31 mouse cellular contexts compared by ENCODE assay signal in the genomic region with DNA sequence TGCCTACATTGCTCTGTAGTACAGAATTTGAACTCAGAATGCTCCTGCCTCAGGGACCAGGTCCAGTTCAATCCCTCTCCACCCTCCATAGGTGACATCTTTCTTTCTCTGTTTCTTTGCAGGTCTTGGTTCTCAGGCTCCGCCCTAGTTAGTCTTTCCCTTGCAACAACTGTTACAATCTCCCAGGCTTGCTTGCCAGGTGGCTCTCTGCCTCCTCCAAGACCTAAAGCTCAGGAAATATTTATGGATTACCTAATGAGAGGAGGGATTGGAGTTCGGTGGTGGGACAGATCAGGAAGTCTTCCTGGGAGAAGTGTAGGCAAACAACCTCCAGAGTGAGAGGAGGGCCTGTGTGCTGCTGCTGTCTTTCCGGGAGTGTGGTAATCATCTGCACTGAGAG. TPM values are rescaled to one million over a fixed set of nuclear protein-coding genes. Genes with fewer than 3 reads are reported as not detected.
"Had no signal": no experiment of that assay in that cellular context is flagged by ENCODE, and none has a peak within 500 bp of the region (broad histone marks: within the 10 kb centered on the region; RNA-seq: fewer than 3 reads in every experiment).

No protein-coding gene starts in this region.

- H3K4me3 ChIP-seq: gastrocnemius, adult 2 months; heart, adult 2 months; heart, embryonic 13.5 days; heart, embryonic 15.5 days; hindbrain, embryonic 12.5 days; intestine, embryonic 15.5 days; layer of hippocampus, adult 2 months; left cerebral cortex, adult 2 months; limb, embryonic 10.5 days; limb, embryonic 12.5 days; liver, embryonic 13.5 days had no signal

- ATAC-seq: hindbrain, embryonic 16.5 days; inflammation-experienced regulatory T-cells, adult 6 months; intestine, embryonic 15.5 days had no signal

- H3K27me3 ChIP-seq: heart, embryonic 15.5 days; hindbrain, embryonic 12.5 days; intestine, embryonic 15.5 days; liver, embryonic 13.5 days had no signal

- H3K4me1 ChIP-seq: heart, embryonic 13.5 days; heart, embryonic 15.5 days; intestine, embryonic 15.5 days; limb, embryonic 10.5 days; limb, embryonic 12.5 days; liver, embryonic 13.5 days had no signal

- H3K4me2 ChIP-seq: heart, embryonic 11.5 days; heart, embryonic 13.5 days; heart, embryonic 15.5 days; hindbrain, embryonic 12.5 days; hindbrain, embryonic 14.5 days; intestine, embryonic 15.5 days; limb, embryonic 12.5 days; liver, embryonic 11.5 days; liver, embryonic 13.5 days had no signal

- H3K9me3 ChIP-seq: heart, embryonic 13.5 days; heart, embryonic 15.5 days; hindbrain, embryonic 12.5 days; intestine, embryonic 15.5 days; limb, embryonic 10.5 days; limb, embryonic 12.5 days; liver, embryonic 13.5 days had no signal

- H3K9ac ChIP-seq: heart, embryonic 13.5 days; heart, embryonic 15.5 days; hindbrain, embryonic 12.5 days; hindbrain, embryonic 14.5 days; intestine, embryonic 15.5 days; limb, embryonic 12.5 days; liver, embryonic 13.5 days had no signal

- DNase-seq: gastrocnemius, adult 2 months; gastrocnemius, postnatal 10 days; gastrocnemius, postnatal 25 days; heart, adult 11 months; heart, adult 2 months; heart, postnatal 14 days; heart, postnatal 36 days; kidney, adult 18-20 months; kidney, adult 8-10 months; kidney, postnatal 10 days; kidney, postnatal 25 days; kidney, postnatal 4 days; liver; liver, embryonic 13.5 days had no signal

- H3K27ac ChIP-seq: gastrocnemius, adult 2 months; heart, adult 2 months; heart, embryonic 13.5 days; heart, embryonic 15.5 days; hindbrain, embryonic 12.5 days; hindbrain, embryonic 14.5 days; intestine, embryonic 15.5 days; layer of hippocampus, adult 2 months; left cerebral cortex, adult 2 months; limb, embryonic 10.5 days; limb, embryonic 12.5 days; liver, embryonic 13.5 days had no signal

- H3K36me3 ChIP-seq: heart, embryonic 13.5 days; heart, embryonic 15.5 days; hindbrain, embryonic 12.5 days; intestine, embryonic 15.5 days; limb, embryonic 10.5 days; limb, embryonic 12.5 days; liver, embryonic 13.5 days had no signal

RNA-seq across cellular contexts. Expression of gene Krtdap, which starts 5.0 kb away (rescaled TPM):
- polyA plus RNA-seq: frontal cortex, adult 2 months; heart, adult 2 months; heart, embryonic 11.5 days; hindbrain, embryonic 12.5 days; hindbrain, embryonic 14.5 days; inflammation-experienced regulatory T-cells, adult 6 months; kidney, embryonic 14.5 days; limb, embryonic 10.5 days; limb, embryonic 12.5 days; liver, embryonic 11.5 days had no signal

RNA-seq across cellular contexts. Expression of gene Dmkn, which starts 19.1 kb away (rescaled TPM):
- polyA plus RNA-seq: inflammation-experienced regulatory T-cells, adult 6 months; limb, embryonic 10.5 days; limb, embryonic 12.5 days; liver, embryonic 11.5 days; liver, embryonic 13.5 days had no signal

RNA-seq across cellular contexts. Expression of gene Gapdhs, which starts 39.2 kb away (rescaled TPM):
- polyA plus RNA-seq: frontal cortex, adult 2 months; heart, embryonic 15.5 days; heart, postnatal 0 days; limb, embryonic 10.5 days; limb, embryonic 14.5 days; liver, embryonic 13.5 days had no signal

RNA-seq across cellular contexts. Expression of gene Ffar2, which starts 40.9 kb away (rescaled TPM):
- polyA plus RNA-seq: heart, embryonic 11.5 days; heart, embryonic 13.5 days; hindbrain, embryonic 12.5 days; hindbrain, embryonic 14.5 days; kidney, embryonic 14.5 days; limb, embryonic 10.5 days; limb, embryonic 12.5 days had no signal
